Mouse (Mus musculus) midbrain, embryonic 14.5 days (tissue): ENCODE results near the gene Bub3. TPM values are rescaled to one million over a fixed set of nuclear protein-coding genes. Genes with fewer than 3 reads are reported as not detected.

ENCODE experiments used
- polyA plus RNA-seq: library from polyadenylated mRNA; unstranded; fragments of >200 nt; fragmentation: Nextera tagmentation; extraction: Ambion mirVana; gene quantifications from 2 replicates; pipeline ENCODE4 v1.2.1, GENCODE M21; 2014

Gene Bub3
- polyA plus RNA-seq, 1 experiment from 2014 or later = 169 TPM

Other genes starting within 250 kb of the Bub3 start
- gene Cuzd1, start 237.9 kb upstream of the Bub3 start, polyA plus RNA-seq = not detected in 2 replicates
- not detected in 2 replicates for gene Fam24b, start 230.7 kb upstream of the Bub3 start, polyA plus RNA-seq
- 0.42 TPM in 1 of 2 replicates, not detected in the other for gene Fam24a, start 226.4 kb upstream of the Bub3 start, polyA plus RNA-seq
- gene 2310057M21Rik, start 197.5 kb upstream of the Bub3 start, polyA plus RNA-seq = 28.8 and 28.9 TPM in 2 replicates
- gene Pstk, start 189.1 kb upstream of the Bub3 start, polyA plus RNA-seq = 42.8 and 46.3 TPM in 2 replicates
- 15.6 and 22.8 TPM in 2 replicates for gene Ikzf5, start 149.7 kb upstream of the Bub3 start, polyA plus RNA-seq
- gene Acadsb, start 149.6 kb upstream of the Bub3 start, polyA plus RNA-seq = 99.3 and 125 TPM in 2 replicates
- gene Hmx3, start 17.4 kb upstream of the Bub3 start, polyA plus RNA-seq = 0.15 and 0.33 TPM in 2 replicates
- gene Hmx2, start 11.4 kb upstream of the Bub3 start, polyA plus RNA-seq = 0.07 and 0.09 TPM in 2 replicates